Mouse (Mus musculus): ENCODE measurements at regions not wholly inside any gene's neighbourhood (a gene's known extent, or its start where the extent isn't known, plus 50 kb on each side); places are given as distances from the start of the nearest gene placed in this dataset.

- Histone ChIP-seq H3K4me1 (ENCODE audit: control insufficient read depth, insufficient read depth, low read length) (no peaks in the 10 kb centered on the region), H3K27me3 (ENCODE audit: control insufficient read depth, insufficient read depth, low read length) (no peaks in the 10 kb centered on the region), H3K4me3 (ENCODE audit: low read depth, low read length) (no peak overlapping the region), H3K27ac (ENCODE audit: low read depth, low read length) (no peak overlapping the region), H3K36me3 (ENCODE audit: control insufficient read depth, insufficient read depth, low read length) (no peaks in the 10 kb centered on the region), H3K4me2 (ENCODE audit: low read depth, low read length) (no peak overlapping the region), H3K9ac (replicated peaks; ENCODE audit: low read depth, low read length) (no peak overlapping the region), H3K9me3 (ENCODE audit: control insufficient read depth, low read length) (no peaks in the 10 kb centered on the region)
- ATAC-seq (ENCODE audit: low read depth), result no peak
- 59% methylated on average over 4 of the region's 4 CpGs for WGBS
These were observed 79.2 kb downstream of the 1700020N01Rik start for GRCm38 (mm10) chr10:21672171-21672570.

DNA sequence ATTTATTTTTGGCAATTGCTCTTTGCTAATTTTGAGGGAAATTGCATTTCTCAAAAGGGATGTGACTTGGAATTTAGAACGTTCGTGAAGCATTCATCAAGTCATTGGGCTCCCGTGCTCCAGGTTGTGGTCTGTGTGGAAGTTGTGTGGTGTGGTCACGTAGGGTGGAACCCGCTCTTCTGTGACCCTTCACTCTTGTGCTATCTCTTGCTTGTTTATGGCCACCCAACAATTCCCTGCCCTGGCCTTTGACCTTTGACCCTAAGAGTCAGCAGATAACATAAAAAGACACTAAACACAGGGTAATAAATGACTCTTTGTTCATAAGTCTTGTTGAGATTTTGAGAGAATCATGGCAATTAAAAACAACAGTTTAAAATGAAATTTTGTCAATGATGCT is 79.7 kb downstream of the 1700020N01Rik start:
- no peak overlapping the region for H3K4me2 ChIP-seq (ENCODE audit: low read depth, low read length)
- 51% methylated on average over 5 of the region's 5 CpGs for WGBS
- H3K9ac ChIP-seq (replicated peaks; ENCODE audit: low read depth, low read length), result no peak overlapping the region
- H3K9me3 ChIP-seq (ENCODE audit: control insufficient read depth, low read length), result no peaks in the 10 kb centered on the region
- no peaks in the 10 kb centered on the region for H3K36me3 ChIP-seq (ENCODE audit: control insufficient read depth, insufficient read depth, low read length)
- no peak for ATAC-seq (ENCODE audit: low read depth)
- H3K27ac ChIP-seq (ENCODE audit: low read depth, low read length), result no peak overlapping the region
- H3K27me3 ChIP-seq (ENCODE audit: control insufficient read depth, insufficient read depth, low read length), result no peaks in the 10 kb centered on the region
- H3K4me3 ChIP-seq (ENCODE audit: low read depth, low read length), result no peak overlapping the region
- H3K4me1 ChIP-seq (ENCODE audit: control insufficient read depth, insufficient read depth, low read length), result no peaks in the 10 kb centered on the region

DNA sequence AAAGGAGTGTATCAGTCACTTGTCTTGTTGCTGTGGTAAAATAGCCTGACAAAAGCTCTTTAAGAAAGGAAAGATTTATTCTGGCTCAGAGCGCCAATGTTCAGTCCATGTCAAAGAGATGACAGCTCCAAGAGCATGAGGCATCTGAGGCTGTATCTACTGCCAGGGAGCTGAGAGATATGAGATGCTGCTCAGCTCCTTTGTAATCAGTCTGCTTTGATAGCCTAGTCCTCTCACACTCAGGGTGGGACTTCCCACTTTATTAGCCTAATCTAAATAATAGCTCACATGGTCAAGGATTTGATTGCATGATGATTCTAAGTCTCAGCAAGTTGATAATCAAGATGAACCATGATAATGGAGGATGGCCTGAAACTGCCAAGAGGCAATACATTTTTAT is 80.9 kb downstream of the 1700020N01Rik start:
- no peak for ATAC-seq (ENCODE audit: low read depth)
- no peaks in the 10 kb centered on the region for H3K4me1 ChIP-seq (ENCODE audit: control insufficient read depth, insufficient read depth, low read length)
- H3K4me3 ChIP-seq (ENCODE audit: low read depth, low read length), result no peak overlapping the region
- no peak overlapping the region for H3K27ac ChIP-seq (ENCODE audit: low read depth, low read length)
- WGBS, result 66% methylated on average over 1 of the region's 1 CpGs
- no peak overlapping the region for H3K9ac ChIP-seq (replicated peaks; ENCODE audit: low read depth, low read length)
- H3K9me3 ChIP-seq (ENCODE audit: control insufficient read depth, low read length), result no peaks in the 10 kb centered on the region
- no peak overlapping the region for H3K4me2 ChIP-seq (ENCODE audit: low read depth, low read length)
- H3K27me3 ChIP-seq (ENCODE audit: control insufficient read depth, insufficient read depth, low read length), result no peaks in the 10 kb centered on the region
- H3K36me3 ChIP-seq (ENCODE audit: control insufficient read depth, insufficient read depth, low read length), result no peaks in the 10 kb centered on the region

DNA sequence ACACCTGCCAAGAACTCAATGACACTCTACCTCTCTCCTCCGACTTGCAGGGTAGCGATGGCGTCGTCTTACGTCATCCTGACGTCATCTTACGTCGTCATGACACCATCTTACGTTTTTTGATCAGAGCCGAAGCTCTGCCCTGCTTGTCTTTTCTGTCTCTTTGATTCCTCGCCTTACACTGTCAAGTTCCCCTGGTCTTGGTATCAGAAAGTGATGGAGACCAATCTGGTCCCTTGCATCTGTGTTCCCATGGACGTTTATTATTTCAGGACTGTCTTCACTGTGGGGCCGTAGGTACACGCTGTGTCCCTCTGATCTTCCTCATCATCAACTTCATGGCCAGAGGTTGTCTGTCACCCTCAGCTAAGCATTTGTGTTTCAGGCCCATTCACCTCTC is 82.8 kb downstream of the 1700020N01Rik start:
- Histone ChIP-seq H3K27ac (ENCODE audit: low read depth, low read length) (no peak overlapping the region), H3K36me3 (ENCODE audit: control insufficient read depth, insufficient read depth, low read length) (no peaks in the 10 kb centered on the region), H3K27me3 (ENCODE audit: control insufficient read depth, insufficient read depth, low read length) (no peaks in the 10 kb centered on the region), H3K9ac (replicated peaks; ENCODE audit: low read depth, low read length) (no peak overlapping the region), H3K4me3 (ENCODE audit: low read depth, low read length) (no peak overlapping the region), H3K4me2 (ENCODE audit: low read depth, low read length) (no peak overlapping the region), H3K9me3 (ENCODE audit: control insufficient read depth, low read length) (no peaks in the 10 kb centered on the region), H3K4me1 (ENCODE audit: control insufficient read depth, insufficient read depth, low read length) (no peaks in the 10 kb centered on the region)
- WGBS, result 95% methylated on average over 14 of the region's 14 CpGs
- no peak for ATAC-seq (ENCODE audit: low read depth)

DNA sequence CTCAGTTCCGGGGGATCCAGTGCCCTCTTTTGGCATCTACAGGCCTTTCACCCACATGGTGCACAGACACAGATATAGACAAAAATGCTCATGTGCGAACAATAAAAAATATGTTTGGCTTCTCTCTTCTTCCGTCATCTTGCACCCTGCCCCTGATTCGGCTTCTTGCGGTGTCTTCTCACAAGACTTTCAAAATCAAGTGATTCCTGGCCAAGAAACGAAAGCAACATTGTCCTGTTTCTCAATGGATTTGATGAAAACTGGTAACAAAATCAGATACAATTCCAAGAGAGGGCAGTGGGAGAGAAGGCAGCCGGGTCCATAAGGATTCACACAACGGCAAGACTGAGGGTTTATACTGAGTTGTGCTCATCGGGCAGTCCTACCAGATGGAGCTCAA is 85.0 kb downstream of the 1700020N01Rik start:
- 96% methylated on average over 9 of the region's 9 CpGs for WGBS
- H3K9me3 ChIP-seq (ENCODE audit: control insufficient read depth, low read length), result no peaks in the 10 kb centered on the region
- ATAC-seq (ENCODE audit: low read depth), result no peak
- no peaks in the 10 kb centered on the region for H3K36me3 ChIP-seq (ENCODE audit: control insufficient read depth, insufficient read depth, low read length)
- H3K27ac ChIP-seq (ENCODE audit: low read depth, low read length), result no peak overlapping the region
- no peak overlapping the region for H3K4me2 ChIP-seq (ENCODE audit: low read depth, low read length)
- H3K4me3 ChIP-seq (ENCODE audit: low read depth, low read length), result no peak overlapping the region
- no peak overlapping the region for H3K9ac ChIP-seq (replicated peaks; ENCODE audit: low read depth, low read length)
- no peaks in the 10 kb centered on the region for H3K4me1 ChIP-seq (ENCODE audit: control insufficient read depth, insufficient read depth, low read length)
- no peaks in the 10 kb centered on the region for H3K27me3 ChIP-seq (ENCODE audit: control insufficient read depth, insufficient read depth, low read length)

- WGBS, result 92% methylated on average over 6 of the region's 6 CpGs
- Histone ChIP-seq H3K27ac (ENCODE audit: low read depth, low read length) (no peak overlapping the region), H3K36me3 (ENCODE audit: control insufficient read depth, insufficient read depth, low read length) (no peaks in the 10 kb centered on the region), H3K27me3 (ENCODE audit: control insufficient read depth, insufficient read depth, low read length) (no peaks in the 10 kb centered on the region), H3K4me3 (ENCODE audit: low read depth, low read length) (no peak overlapping the region), H3K4me2 (ENCODE audit: low read depth, low read length) (no peak overlapping the region), H3K4me1 (ENCODE audit: control insufficient read depth, insufficient read depth, low read length) (no peaks in the 10 kb centered on the region), H3K9ac (replicated peaks; ENCODE audit: low read depth, low read length) (no peak overlapping the region), H3K9me3 (ENCODE audit: control insufficient read depth, low read length) (no peaks in the 10 kb centered on the region)
- no peak for ATAC-seq (ENCODE audit: low read depth)
These were observed 85.4 kb downstream of the 1700020N01Rik start for GRCm38 (mm10) chr10:21678372-21678771.

DNA sequence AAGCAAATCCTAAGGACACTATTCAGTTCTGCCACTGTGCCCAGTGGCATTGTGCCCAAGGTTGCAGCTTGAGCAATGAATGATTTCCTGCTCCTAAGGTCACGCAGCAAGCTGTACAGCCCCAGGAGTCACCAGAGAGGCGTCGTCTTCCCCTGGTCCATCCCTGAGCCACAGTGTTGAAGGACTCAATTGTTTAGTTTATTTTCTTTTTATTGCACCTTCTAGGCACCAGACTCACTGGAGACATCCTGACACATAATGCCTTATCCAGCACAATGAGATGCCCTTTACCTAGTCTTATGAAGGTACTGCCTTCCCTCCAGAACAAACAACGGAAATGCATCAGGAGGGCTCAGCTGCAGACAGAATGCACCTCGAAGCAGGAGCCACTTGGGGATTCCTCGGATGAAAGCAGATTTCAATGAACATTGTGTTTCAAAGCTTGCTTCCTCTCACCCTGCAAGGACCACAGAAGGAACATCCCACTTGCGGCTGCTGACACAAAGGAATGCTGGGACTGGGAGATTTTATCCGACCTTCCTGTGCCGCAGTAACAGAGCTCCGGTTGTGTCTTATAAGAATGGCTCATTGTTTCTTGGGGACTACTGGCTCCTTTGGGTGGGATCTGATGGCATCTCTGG is 86.0 kb downstream of the 1700020N01Rik start:
- WGBS, result 59% methylated on average over 10 of the region's 10 CpGs

DNA sequence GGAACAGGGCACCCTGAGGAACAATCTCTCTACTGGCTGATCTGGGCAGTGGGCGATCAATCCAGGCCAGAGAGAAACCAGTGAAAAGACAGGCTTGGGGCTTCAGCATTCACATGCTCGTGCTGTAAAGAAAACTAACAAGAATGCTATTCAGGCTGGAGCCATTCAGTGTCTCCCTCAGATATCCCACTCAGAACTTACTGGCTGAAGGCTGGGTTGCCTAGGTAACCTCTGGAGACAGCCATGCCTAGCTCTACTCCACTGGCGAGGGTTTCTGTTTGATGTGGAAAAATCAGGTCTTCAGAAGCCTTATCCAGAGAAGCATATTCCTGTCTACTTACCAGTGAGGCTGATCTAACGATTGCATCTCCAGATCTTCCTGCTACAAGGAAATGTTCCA is 87.8 kb downstream of the 1700020N01Rik start:
- H3K4me1 ChIP-seq (ENCODE audit: control insufficient read depth, insufficient read depth, low read length), result no peaks in the 10 kb centered on the region
- H3K9ac ChIP-seq (replicated peaks; ENCODE audit: low read depth, low read length), result no peak overlapping the region
- H3K27ac ChIP-seq (ENCODE audit: low read depth, low read length), result no peak overlapping the region
- no peak overlapping the region for H3K4me2 ChIP-seq (ENCODE audit: low read depth, low read length)
- no peaks in the 10 kb centered on the region for H3K9me3 ChIP-seq (ENCODE audit: control insufficient read depth, low read length)
- H3K36me3 ChIP-seq (ENCODE audit: control insufficient read depth, insufficient read depth, low read length), result no peaks in the 10 kb centered on the region
- H3K4me3 ChIP-seq (ENCODE audit: low read depth, low read length), result no peak overlapping the region
- ATAC-seq (ENCODE audit: low read depth), result peak; percentile 81; the same call in 1 of the 2 replicates
- 26% methylated on average over 4 of the region's 4 CpGs for WGBS
- no peaks in the 10 kb centered on the region for H3K27me3 ChIP-seq (ENCODE audit: control insufficient read depth, insufficient read depth, low read length)

More for the DNA sequence above, 86.0 kb downstream of the 1700020N01Rik start:
- no peaks in the 10 kb centered on the region for H3K9me3 ChIP-seq (ENCODE audit: control insufficient read depth, low read length)
- no peak overlapping the region for H3K4me3 ChIP-seq (ENCODE audit: low read depth, low read length)
- no peak overlapping the region for H3K4me2 ChIP-seq (ENCODE audit: low read depth, low read length)
- H3K27me3 ChIP-seq (ENCODE audit: control insufficient read depth, insufficient read depth, low read length), result no peaks in the 10 kb centered on the region
- H3K27ac ChIP-seq (ENCODE audit: low read depth, low read length), result no peak overlapping the region
- H3K4me1 ChIP-seq (ENCODE audit: control insufficient read depth, insufficient read depth, low read length), result no peaks in the 10 kb centered on the region
- no peak overlapping the region for H3K9ac ChIP-seq (replicated peaks; ENCODE audit: low read depth, low read length)
- no peak for ATAC-seq (ENCODE audit: low read depth)
- no peaks in the 10 kb centered on the region for H3K36me3 ChIP-seq (ENCODE audit: control insufficient read depth, insufficient read depth, low read length)

- Histone ChIP-seq H3K36me3 (ENCODE audit: control insufficient read depth, insufficient read depth, low read length) (no peaks in the 10 kb centered on the region), H3K4me1 (ENCODE audit: control insufficient read depth, insufficient read depth, low read length) (no peaks in the 10 kb centered on the region), H3K4me2 (ENCODE audit: low read depth, low read length) (no peak overlapping the region), H3K4me3 (ENCODE audit: low read depth, low read length) (no peak overlapping the region), H3K9me3 (ENCODE audit: control insufficient read depth, low read length) (no peaks in the 10 kb centered on the region), H3K9ac (replicated peaks; ENCODE audit: low read depth, low read length) (no peak overlapping the region), H3K27me3 (ENCODE audit: control insufficient read depth, insufficient read depth, low read length) (no peaks in the 10 kb centered on the region), H3K27ac (ENCODE audit: low read depth, low read length) (no peak overlapping the region)
- no peak for ATAC-seq (ENCODE audit: low read depth)
- 60% methylated on average over 9 of the region's 9 CpGs for whole genome bisulfite sequencing
These were observed 91.5 kb downstream of the 1700020N01Rik start for GRCm38 (mm10) chr10:21684286-21685013.

Data from neural tube, embryonic 14.5 days (tissue).